Comparison of ENCODE assay signal across 8 mouse cellular contexts in the genomic region with DNA sequence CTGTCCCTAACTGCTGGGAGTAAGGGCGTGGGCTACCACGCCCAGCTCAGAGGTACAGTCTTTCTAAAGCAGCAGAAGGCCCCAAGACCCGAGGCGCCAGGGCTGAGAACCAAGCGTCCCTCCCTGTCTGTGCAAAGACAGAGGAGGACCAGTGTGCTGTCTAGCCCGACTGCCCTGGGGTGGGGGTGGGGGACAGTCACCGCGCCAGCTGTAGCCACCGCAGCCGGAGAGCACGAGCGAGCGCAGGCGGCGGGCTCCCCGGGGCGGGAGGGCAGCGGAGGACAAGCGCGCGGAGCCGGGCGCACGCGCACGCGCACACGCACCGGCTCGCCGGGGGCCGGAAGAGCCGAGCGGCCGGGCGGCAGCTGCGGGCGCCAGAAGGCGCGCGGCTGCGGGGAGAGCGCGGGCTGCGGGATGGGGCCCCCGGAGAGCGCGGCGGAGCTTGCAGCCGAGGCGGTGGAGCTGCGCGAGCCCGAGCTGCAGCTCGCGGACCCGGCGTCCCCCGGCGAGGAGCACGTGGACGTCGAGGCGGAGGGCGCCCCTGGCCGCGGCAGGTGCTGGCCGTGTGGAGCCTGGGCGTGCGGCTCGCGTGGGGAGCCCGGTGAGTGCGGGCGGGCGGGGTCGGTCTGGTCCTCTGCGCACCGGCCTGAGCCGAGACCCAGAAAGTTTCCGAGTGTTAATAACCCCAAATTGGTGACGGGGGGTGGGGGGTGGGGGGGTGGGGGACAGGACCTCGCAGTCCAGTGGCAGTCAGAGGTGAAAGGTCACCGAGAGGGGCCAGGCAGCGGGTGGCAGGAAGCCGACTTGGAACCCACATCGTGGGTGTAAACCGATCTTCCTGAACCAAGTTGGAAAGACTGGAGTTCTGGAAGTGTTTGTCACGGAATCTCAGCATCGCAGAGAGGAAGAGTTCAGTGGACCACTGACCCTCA. TPM values are rescaled to one million over a fixed set of nuclear protein-coding genes. Genes with fewer than 3 reads are reported as not detected.
DNase-seq lines count a peak whose midpoint lies in the region; ATAC-seq and TF ChIP-seq lines count a peak whose summit lies in the region.

Gene Slc35g1, plus strand, starts transcription at position 280 of the 932 bp plus-strand sequence.

- H3K27me3 ChIP-seq in CH12.LX (replicated peaks), result no peaks in the 10 kb centered on the region
- no peaks in the 10 kb centered on the region for H3K27me3 ChIP-seq in embryonic facial prominence, embryonic 14.5 days (replicated peaks; ENCODE audit: control insufficient read depth, insufficient read depth, low read length)
- no peaks in the 10 kb centered on the region for H3K27me3 ChIP-seq in liver, embryonic 15.5 days
- no peaks in the 10 kb centered on the region for H3K27me3 ChIP-seq in neural tube, embryonic 12.5 days (replicated peaks)
- H3K27me3 ChIP-seq in testis, adult 2 months (ENCODE audit: control insufficient read depth, insufficient read depth, low read length), result no peaks in the 10 kb centered on the region

- TF ChIP-seq EP300 in CH12.LX (IDR thresholded peaks at IDR 0.05; ENCODE audit: low read length), result no peak

- no peak for TF ChIP-seq RAD21 in CH12.LX (IDR thresholded peaks at IDR 0.05; ENCODE audit: low read depth, low read length)

- peaks cover 7 to 20% of the 10 kb centered on the region in 2 experiments for H3K36me3 ChIP-seq in CH12.LX (replicated peaks in 1 of 2; ENCODE audit: control insufficient read depth in 1 of 2, insufficient read depth in 1 of 2, low read length in 1 of 2)
- no peaks in the 10 kb centered on the region for H3K36me3 ChIP-seq in embryonic facial prominence, embryonic 14.5 days (ENCODE audit: control insufficient read depth, insufficient read depth, low read length)
- H3K36me3 ChIP-seq in liver, embryonic 15.5 days (replicated peaks), result no peaks in the 10 kb centered on the region
- H3K36me3 ChIP-seq in neural tube, embryonic 12.5 days, result no peaks in the 10 kb centered on the region
- no peaks in the 10 kb centered on the region for H3K36me3 ChIP-seq in testis, adult 2 months (ENCODE audit: control insufficient read depth, insufficient read depth, low read length)

- peaks cover 5% of the 10 kb centered on the region; the same call in 1 of the 2 replicates for H3K79me2 ChIP-seq in CH12.LX (replicated peaks; ENCODE audit: control insufficient read depth, extremely low read depth, insufficient read depth, poor library complexity, severe bottlenecking)

- 1% methylated on average over 25 of the region's 90 CpGs for WGBS in embryonic facial prominence, embryonic 14.5 days
- WGBS in liver, embryonic 15.5 days (ENCODE audit: insufficient replicate concordance), result 1% methylated on average over 90 of the region's 90 CpGs
- under 1% methylated on average over 87 of the region's 90 CpGs for WGBS in neural tube, embryonic 12.5 days

- dilution Hi-C loops in CH12.LX (cut with MboI; ENCODE audit: extremely low pct_ligation_motif_present, extremely low pct_unique_long_range_greater_than_20kb, low sequenced_read_pairs), result no loop called here

- peak; percentile 94 for ATAC-seq in embryonic facial prominence, embryonic 14.5 days (ENCODE audit: low read depth)
- ATAC-seq in liver, embryonic 15.5 days (ENCODE audit: insufficient read depth), result peak; percentile 90
- peak; percentile 95 for ATAC-seq in neural tube, embryonic 12.5 days (ENCODE audit: low FRiP score, low read depth)

- peak within 1 kb of the TSS; percentile 70 for H3K9ac ChIP-seq in CH12.LX (ENCODE audit: insufficient read depth, low read depth)
- peak within 1 kb of the TSS; percentile 67 for H3K9ac ChIP-seq in embryonic facial prominence, embryonic 14.5 days (ENCODE audit: low read depth, low read length)
- peak within 1 kb of the TSS; percentile 76 for H3K9ac ChIP-seq in liver, embryonic 15.5 days
- peak within 1 kb of the TSS; percentile 70 for H3K9ac ChIP-seq in neural tube, embryonic 12.5 days

- peak; percentile 71 for TF ChIP-seq POLR2A in CH12.LX (IDR thresholded peaks at IDR 0.05; ENCODE audit: low read depth, low read length)
- TF ChIP-seq POLR2A in bone marrow macrophage, adult 2 months (IDR thresholded peaks at IDR 0.05; ENCODE audit: borderline replicate concordance, low read depth, low read length), result peak; percentile 16; the same call in 1 of the 2 replicates
- TF ChIP-seq POLR2A in testis, adult 2 months (IDR thresholded peaks at IDR 0.05; ENCODE audit: control insufficient read depth, low read depth, low read length), result peak; percentile 18; the same call in 1 of the 2 replicates

- TF ChIP-seq CTCF in CH12.LX (conservative IDR thresholded peaks at IDR 0.05 in 1 of 2, IDR thresholded peaks at IDR 0.05 in 1 of 2; ENCODE audit: low read depth in 2 of 2, low read length in 2 of 2), result no peak
- TF ChIP-seq CTCF in bone marrow macrophage, adult 2 months (IDR thresholded peaks at IDR 0.05; ENCODE audit: low read depth, low read length), result no peak
- TF ChIP-seq CTCF in testis, adult 2 months (IDR thresholded peaks at IDR 0.05; ENCODE audit: control insufficient read depth, insufficient read depth, insufficient replicate concordance, low read depth, low read length), result no peak

- peak within 1 kb of the TSS; percentile 90 for H3K4me2 ChIP-seq in CH12.LX (ENCODE audit: insufficient read depth, low read depth, poor library complexity, severe bottlenecking)
- peak within 1 kb of the TSS; percentile 89 for H3K4me2 ChIP-seq in embryonic facial prominence, embryonic 14.5 days (ENCODE audit: low read depth, low read length)
- peak within 1 kb of the TSS; percentile 93 for H3K4me2 ChIP-seq in liver, embryonic 15.5 days
- H3K4me2 ChIP-seq in neural tube, embryonic 12.5 days (replicated peaks), result peak within 1 kb of the TSS; percentile 87

- peak within 1 kb of the TSS; percentile 71 to 94 (median 80) for H3K4me3 ChIP-seq in CH12.LX (replicated peaks in 1 of 3; ENCODE audit: low read depth in 2 of 3, low read length in 2 of 3, poor library complexity in 1 of 3)
- H3K4me3 ChIP-seq in bone marrow macrophage, adult 2 months (ENCODE audit: insufficient read depth, low read length), result peak within 1 kb of the TSS; percentile 98
- H3K4me3 ChIP-seq in embryonic facial prominence, embryonic 14.5 days (ENCODE audit: low read depth, low read length), result peak within 1 kb of the TSS; percentile 64
- peak within 1 kb of the TSS; percentile 79 for H3K4me3 ChIP-seq in liver, embryonic 15.5 days (replicated peaks)
- H3K4me3 ChIP-seq in neural tube, embryonic 12.5 days, result peak within 1 kb of the TSS; percentile 75
- H3K4me3 ChIP-seq in testis, adult 2 months (ENCODE audit: control insufficient read depth, low read depth, low read length), result peak within 1 kb of the TSS; percentile 93

- in situ Hi-C loops in CH12.LX (cut with MboI; ENCODE audit: low pct_ligation_motif_present, low pct_unique_long_range_greater_than_20kb, low sequenced_read_pairs), result no loop called here

- H3K27ac ChIP-seq in CH12.LX (ENCODE audit: insufficient read depth, low read depth), result peak within 1 kb of the TSS; percentile 30; the same call in 1 of the 2 replicates
- H3K27ac ChIP-seq in bone marrow macrophage, adult 2 months (ENCODE audit: insufficient read depth, low read depth, low read length), result peak within 1 kb of the TSS; percentile 25; the same call in 1 of the 2 replicates
- H3K27ac ChIP-seq in embryonic facial prominence, embryonic 14.5 days (replicated peaks; ENCODE audit: low read depth, low read length), result no peak within 1 kb of the TSS
- H3K27ac ChIP-seq in liver, embryonic 15.5 days (replicated peaks), result peak within 1 kb of the TSS; percentile 61
- no peak within 1 kb of the TSS for H3K27ac ChIP-seq in neural tube, embryonic 12.5 days
- H3K27ac ChIP-seq in testis, adult 2 months (ENCODE audit: control insufficient read depth, insufficient read depth, low read depth, low read length), result 0 out of 2 replicates have a peak within 1 kb of the TSS, but pooled peaks have one; percentile 54

- H3K9me3 ChIP-seq in CH12.LX (replicated peaks; ENCODE audit: low read length), result no peaks in the 10 kb centered on the region
- no peaks in the 10 kb centered on the region for H3K9me3 ChIP-seq in embryonic facial prominence, embryonic 14.5 days (ENCODE audit: control insufficient read depth, low read length)
- H3K9me3 ChIP-seq in liver, embryonic 15.5 days (replicated peaks), result no peaks in the 10 kb centered on the region
- H3K9me3 ChIP-seq in neural tube, embryonic 12.5 days, result no peaks in the 10 kb centered on the region

- peak; percentile 67 for DNase-seq in CH12.LX (ENCODE audit: extremely low read depth)
- DNase-seq in embryonic facial prominence, embryonic 14.5 days (ENCODE audit: low spot score), result peak; percentile 75
- DNase-seq in heart, adult 9 months (ENCODE audit: low spot score in 2 of 2), result peak; percentile 15 to 26
- peak; percentile 68 for DNase-seq in kidney, postnatal 14 days

- peaks cover 0 to 34% of the 10 kb centered on the region in 2 experiments; a peak in 2 of 4 replicates for H3K4me1 ChIP-seq in CH12.LX (ENCODE audit: control insufficient read depth in 1 of 2, insufficient read depth in 2 of 2)
- peaks cover 15% of the 10 kb centered on the region; the same call in 1 of the 2 replicates for H3K4me1 ChIP-seq in bone marrow macrophage, adult 2 months (ENCODE audit: control insufficient read depth, insufficient read depth, low read length)
- H3K4me1 ChIP-seq in embryonic facial prominence, embryonic 14.5 days (ENCODE audit: control insufficient read depth, insufficient read depth, low read length), result no peaks in the 10 kb centered on the region
- H3K4me1 ChIP-seq in liver, embryonic 15.5 days (replicated peaks), result peaks cover 51% of the 10 kb centered on the region
- no peaks in the 10 kb centered on the region; the same call in 1 of the 2 replicates for H3K4me1 ChIP-seq in neural tube, embryonic 12.5 days
- H3K4me1 ChIP-seq in testis, adult 2 months (ENCODE audit: control insufficient read depth, insufficient read depth, low read length), result peaks cover 7% of the 10 kb centered on the region

TF ChIP-seq in CH12.LX, 34 proteins besides CTCF, POLR2A, EP300 and RAD21 (continues in another document):
- peak; percentile 83 for TF ChIP-seq UBTF (IDR thresholded peaks at IDR 0.05; ENCODE audit: low read depth, low read length)
- TF ChIP-seq MAX (IDR thresholded peaks at IDR 0.05; ENCODE audit: low read length), result peak; percentile 48
- peak; percentile 92 for TF ChIP-seq BHLHE40 (IDR thresholded peaks at IDR 0.05; ENCODE audit: low read depth, low read length)
- no peak; the same call in 1 of the 2 replicates for TF ChIP-seq HCFC1 (IDR thresholded peaks at IDR 0.05; ENCODE audit: low read depth, low read length)
- TF ChIP-seq NELFE (IDR thresholded peaks at IDR 0.05; ENCODE audit: low read depth, low read length), result peak; percentile 72

RNA-seq across cellular contexts. Expression of gene Slc35g1, which starts in this region (rescaled TPM):
- total RNA-seq in CH12.LX (2012; rRNA removed) (14.6 and 17.8 TPM in 2 replicates), CH12.LX (2014; rRNA removed) (38.2 and 38.5 TPM in 2 replicates)
- polyA plus RNA-seq in CH12.LX (2012; ENCODE audit: insufficient read length, low read depth), result 17.9 and 21.7 TPM in 2 replicates
- polyA plus RNA-seq in bone marrow macrophage, adult 2 months (2012; ENCODE audit: insufficient read depth, insufficient read length, missing spikeins), result 3.6 and 5.7 TPM in 2 replicates
- polyA plus RNA-seq in embryonic facial prominence, embryonic 14.5 days (2014; fragmentation: Nextera tagmentation; extraction: Ambion mirVana), result 2.3 and 3.4 TPM in 2 replicates
- polyA plus RNA-seq in liver, embryonic 15.5 days (2015; fragmentation: Nextera tagmentation; extraction: Ambion mirVana), result 3.9 and 4.2 TPM in 2 replicates
- 2.8 and 2.9 TPM in 2 replicates for polyA plus RNA-seq in neural tube, embryonic 12.5 days (2016; fragmentation: Nextera tagmentation; extraction: Ambion mirVana)
- 1.6 and 1.8 TPM in 2 replicates for polyA plus RNA-seq in testis, adult 2 months (2012; rRNA removed)

Comparison
In these comparisons a context has a peak if more than half of its experiments do, and no peak if none do; other contexts are left out.
1. DNase-seq: peak in every context shown above with its lines; median percentile 75 in embryonic facial prominence, embryonic 14.5 days; 68 in kidney, postnatal 14 days; 67 in CH12.LX; 20 in heart, adult 9 months.
2. H3K27ac ChIP-seq: peak in CH12.LX (single experiment), bone marrow macrophage, adult 2 months (single experiment), liver, embryonic 15.5 days (single experiment) and testis, adult 2 months (single experiment); none in embryonic facial prominence, embryonic 14.5 days (single experiment) and neural tube, embryonic 12.5 days (single experiment).
3. POLR2A ChIP-seq: peak in every context shown above with its lines; median percentile 71 in CH12.LX; 18 in testis, adult 2 months; 16 in bone marrow macrophage, adult 2 months.
4. Peak in every context shown above with its lines, with median percentiles within 50 percentile points of each other: H3K4me2 ChIP-seq, H3K4me3 ChIP-seq, H3K9ac ChIP-seq and ATAC-seq.